Mouse (Mus musculus): ENCODE measurements around the gene Frrs1l. TPM values are rescaled to one million over a fixed set of nuclear protein-coding genes. Genes with fewer than 3 reads are reported as not detected.

Gene Frrs1l
- polyA plus RNA-seq, 1 experiment from 2014 or later: 0.91 TPM

DNA sequence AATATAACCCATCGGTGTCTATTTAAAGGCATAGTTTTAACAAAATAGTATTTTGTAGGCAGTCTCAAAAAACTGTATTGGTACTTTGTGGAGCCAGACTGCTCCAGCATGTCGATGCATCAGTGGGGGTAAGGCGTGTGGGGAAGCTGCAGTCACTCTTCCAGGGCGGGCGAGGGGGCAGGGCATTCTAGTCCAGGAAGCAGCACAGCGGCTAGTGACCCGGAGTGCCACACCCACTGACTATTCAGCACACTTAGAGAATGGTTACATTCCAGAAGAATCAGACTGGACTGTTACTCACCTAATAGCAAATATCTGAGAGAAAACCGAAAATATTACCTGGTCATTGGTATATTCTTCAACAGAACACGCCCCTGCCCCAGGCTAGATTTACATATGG, 32.7 kb downstream of the Frrs1l start:
- no peak for TF ChIP-seq CTCF (IDR thresholded peaks at IDR 0.05)
- TF ChIP-seq EP300 (IDR thresholded peaks at IDR 0.05): no peak
- DNase-seq (ENCODE audit: low spot score): peak; percentile 57

DNA sequence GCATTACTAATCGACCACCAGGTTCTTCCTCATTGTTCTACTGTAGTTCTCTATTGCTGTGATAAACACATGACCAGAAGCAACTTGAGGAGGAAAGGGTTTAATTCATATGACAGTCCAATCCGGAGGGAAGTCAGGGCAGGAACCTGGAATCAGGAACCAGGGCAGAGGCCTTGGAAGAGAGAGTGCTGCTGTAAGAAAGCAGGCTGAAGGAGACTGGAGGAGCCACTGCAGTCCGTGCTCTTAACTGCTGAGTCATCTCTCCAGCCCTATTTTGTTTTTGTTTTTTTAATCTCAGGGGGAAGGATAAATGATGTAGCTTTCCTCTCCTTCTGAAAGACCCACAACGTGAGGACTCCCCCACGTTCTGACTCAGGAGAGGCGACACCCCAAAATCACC, 37.0 kb downstream of the Frrs1l start:
- Histone ChIP-seq H3K4me3 (ENCODE audit: low read depth, low read length) (no peak overlapping the region), H3K36me3 (ENCODE audit: insufficient read depth, low read length) (no peaks in the 10 kb centered on the region), H3K4me2 (replicated peaks; ENCODE audit: low read depth, low read length) (no peak overlapping the region), H3K27me3 (replicated peaks; ENCODE audit: insufficient read depth, low read length) (no peaks in the 10 kb centered on the region), H3K27ac (ENCODE audit: low read length) (no peak overlapping the region), H3K4me1 (ENCODE audit: insufficient read depth, low read depth, low read length) (no peaks in the 10 kb centered on the region), H3K9ac (replicated peaks; ENCODE audit: low read depth) (no peak overlapping the region), H3K9me3 (ENCODE audit: low read length) (no peaks in the 10 kb centered on the region)
- no peak for TF ChIP-seq CTCF (IDR thresholded peaks at IDR 0.05)
- no peak for TF ChIP-seq EP300 (IDR thresholded peaks at IDR 0.05)
- 50% methylated on average over 6 of the region's 6 CpGs for WGBS
- no peak for ATAC-seq
- DNase-seq (ENCODE audit: low spot score): no peak

More for the DNA sequence above, 32.7 kb downstream of the Frrs1l start:
- Histone ChIP-seq H3K27me3 (replicated peaks; ENCODE audit: insufficient read depth, low read length) (no peaks in the 10 kb centered on the region), H3K36me3 (ENCODE audit: insufficient read depth, low read length) (no peaks in the 10 kb centered on the region), H3K4me1 (ENCODE audit: insufficient read depth, low read depth, low read length) (no peaks in the 10 kb centered on the region), H3K4me2 (replicated peaks; ENCODE audit: low read depth, low read length) (no peak overlapping the region), H3K4me3 (ENCODE audit: low read depth, low read length) (no peak overlapping the region), H3K9me3 (ENCODE audit: low read length) (no peaks in the 10 kb centered on the region), H3K27ac (ENCODE audit: low read length) (no peak overlapping the region), H3K9ac (replicated peaks; ENCODE audit: low read depth) (no peak overlapping the region)
- ATAC-seq: peak; percentile 57
- 35% methylated on average over 9 of the region's 9 CpGs for WGBS

DNA sequence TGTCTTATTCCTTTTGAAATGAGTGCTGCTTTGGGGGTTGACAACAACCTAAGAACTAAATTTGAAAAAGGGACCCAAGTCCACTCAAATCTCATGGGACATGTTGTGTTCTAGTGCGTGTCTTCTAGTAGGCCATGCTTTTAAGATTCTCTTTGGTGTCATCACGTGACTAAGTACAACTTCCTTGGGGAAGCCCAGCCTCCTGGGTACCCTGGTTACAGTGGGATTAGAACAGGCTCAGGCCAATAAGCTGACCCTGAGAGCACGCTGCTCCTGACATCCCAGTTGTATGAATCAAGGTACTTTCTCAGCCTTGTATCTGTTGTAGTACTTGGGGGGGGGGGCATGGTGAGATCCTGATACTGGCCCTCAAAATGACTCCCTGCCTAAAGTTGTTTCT, 38.5 kb downstream of the Frrs1l start:
- WGBS: 86% methylated on average over 3 of the region's 3 CpGs
- Histone ChIP-seq H3K27ac (ENCODE audit: low read length) (no peak overlapping the region), H3K4me3 (ENCODE audit: low read depth, low read length) (no peak overlapping the region), H3K36me3 (ENCODE audit: insufficient read depth, low read length) (no peaks in the 10 kb centered on the region), H3K27me3 (replicated peaks; ENCODE audit: insufficient read depth, low read length) (no peaks in the 10 kb centered on the region), H3K4me1 (ENCODE audit: insufficient read depth, low read depth, low read length) (no peaks in the 10 kb centered on the region), H3K9ac (replicated peaks; ENCODE audit: low read depth) (no peak overlapping the region), H3K9me3 (ENCODE audit: low read length) (no peaks in the 10 kb centered on the region), H3K4me2 (replicated peaks; ENCODE audit: low read depth, low read length) (no peak overlapping the region)
- ATAC-seq (no peak), DNase-seq (ENCODE audit: low spot score) (no peak)
- TF ChIP-seq EP300 (IDR thresholded peaks at IDR 0.05) (no peak), CTCF (IDR thresholded peaks at IDR 0.05) (no peak)

DNA sequence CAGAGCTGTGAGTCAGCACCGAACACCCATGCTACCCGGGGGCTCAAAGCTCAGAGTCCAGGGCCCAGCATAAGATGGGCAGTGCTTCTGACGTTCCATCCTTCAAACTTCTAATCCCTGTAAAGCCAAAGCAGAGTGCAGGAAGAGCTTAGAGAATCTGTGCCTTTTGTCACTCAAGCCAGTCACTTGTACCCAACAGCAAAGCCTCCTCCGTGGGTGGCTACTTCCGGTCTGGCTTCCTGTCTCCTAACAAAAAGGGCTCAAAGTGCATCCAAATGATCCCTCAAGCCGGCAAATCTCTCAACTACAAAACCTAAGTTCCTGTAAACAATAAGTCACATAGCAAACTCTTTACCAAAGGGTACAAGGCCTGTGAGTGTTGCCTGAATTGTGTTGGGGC, 40.7 kb downstream of the Frrs1l start:
- H3K36me3 ChIP-seq (ENCODE audit: insufficient read depth, low read length): no peaks in the 10 kb centered on the region
- DNase-seq (ENCODE audit: low spot score): no peak
- H3K4me3 ChIP-seq (ENCODE audit: low read depth, low read length): no peak overlapping the region
- H3K9ac ChIP-seq (replicated peaks; ENCODE audit: low read depth): no peak overlapping the region
- no peak overlapping the region for H3K27ac ChIP-seq (ENCODE audit: low read length)
- WGBS: 60% methylated on average over 6 of the region's 6 CpGs
- no peaks in the 10 kb centered on the region for H3K27me3 ChIP-seq (replicated peaks; ENCODE audit: insufficient read depth, low read length)
- H3K9me3 ChIP-seq (ENCODE audit: low read length): no peaks in the 10 kb centered on the region
- TF ChIP-seq CTCF (IDR thresholded peaks at IDR 0.05): no peak
- no peak for TF ChIP-seq EP300 (IDR thresholded peaks at IDR 0.05)
- no peak overlapping the region for H3K4me2 ChIP-seq (replicated peaks; ENCODE audit: low read depth, low read length)
- no peak for ATAC-seq
- peaks cover 8% of the 10 kb centered on the region; the same call in 1 of the 2 replicates for H3K4me1 ChIP-seq (ENCODE audit: insufficient read depth, low read depth, low read length)

DNA sequence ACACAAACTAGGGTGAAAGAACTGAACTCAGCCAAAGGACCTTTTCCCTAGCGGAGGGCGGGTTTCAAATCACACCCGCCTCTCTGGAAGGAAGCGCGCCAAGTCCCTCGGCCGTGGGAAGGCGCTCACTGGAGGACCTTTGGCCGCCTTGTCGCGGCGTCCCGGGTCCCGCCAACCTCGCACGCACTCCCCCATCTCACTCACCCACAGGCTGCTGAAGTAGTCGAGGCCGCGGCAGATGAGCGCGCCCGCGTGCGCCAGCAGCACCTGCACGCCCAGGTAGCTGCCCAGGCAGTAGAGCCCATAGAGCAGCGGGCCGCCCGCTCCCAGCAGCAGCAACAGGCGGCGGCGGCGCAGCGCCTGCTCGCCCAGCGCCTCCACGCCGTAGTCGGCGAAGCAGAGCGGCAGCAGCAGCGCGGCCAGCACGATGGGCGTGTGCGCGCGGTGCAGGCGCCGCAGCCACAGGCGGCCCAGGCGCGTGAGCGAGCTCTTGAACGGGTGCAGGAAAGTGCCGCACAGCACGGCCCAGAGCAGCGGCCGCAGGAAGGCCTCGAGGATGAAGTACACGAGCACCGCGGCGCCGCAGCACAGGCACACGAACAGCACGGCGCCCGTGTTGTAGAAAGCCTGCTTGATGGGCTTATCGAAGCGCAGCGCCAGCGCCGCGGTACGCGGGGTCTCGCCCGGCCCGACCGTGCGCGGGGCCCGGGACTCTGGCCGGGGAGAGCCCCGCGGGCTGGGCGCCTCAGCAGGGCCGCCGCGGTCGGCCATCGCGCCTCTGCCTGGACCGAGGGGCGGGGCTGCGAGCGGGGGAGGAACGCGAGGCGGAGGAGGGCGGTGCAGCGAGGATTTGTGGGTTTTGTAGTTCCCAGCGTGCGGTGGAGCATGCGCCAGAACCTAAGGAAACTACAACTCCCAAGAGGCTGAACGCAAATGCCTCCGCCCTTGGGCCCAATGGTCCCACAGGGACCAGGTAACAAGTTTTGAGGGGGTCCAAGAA, 43.2 kb downstream of the Frrs1l start, which contains the start of gene Tmem245:
Gene Tmem245, minus strand, starts transcription at position 797 of the 1,000 bp plus-strand sequence.
- DNase-seq (ENCODE audit: low spot score): peak; percentile 99
- WGBS: under 1% methylated on average over 101 of the region's 107 CpGs

DNA sequence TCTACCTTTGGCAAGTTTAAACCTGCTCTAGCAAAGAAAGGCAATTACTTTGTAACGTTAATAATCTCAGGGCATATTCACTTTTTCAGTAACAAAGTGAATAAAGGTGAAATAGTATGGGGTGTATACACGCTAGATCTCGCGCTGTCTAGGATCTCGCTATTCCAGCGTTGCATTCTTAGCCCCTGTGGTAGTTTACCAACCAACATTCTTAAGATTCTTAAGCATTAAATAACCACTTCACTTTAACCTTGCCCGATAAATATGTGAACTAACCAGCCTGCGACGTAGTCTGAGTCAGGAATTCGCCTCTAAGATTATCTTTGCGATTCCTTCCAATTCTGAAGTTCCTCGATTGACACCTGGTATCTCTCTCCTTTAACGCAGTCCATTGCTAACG, 44.0 kb downstream of the Frrs1l start:
- H3K9me3 ChIP-seq (ENCODE audit: low read length): no peaks in the 10 kb centered on the region
- H3K27ac ChIP-seq (ENCODE audit: low read length): peak overlapping the region; percentile 92
- DNase-seq (ENCODE audit: low spot score) (peak; percentile 83), ATAC-seq (peak; percentile 39)
- 2% methylated on average over 14 of the region's 14 CpGs for WGBS
- H3K4me2 ChIP-seq (replicated peaks; ENCODE audit: low read depth, low read length): peak overlapping the region; percentile 95
- H3K9ac ChIP-seq (replicated peaks; ENCODE audit: low read depth): peak overlapping the region; percentile 19; the same call in 1 of the 2 replicates
- H3K4me3 ChIP-seq (ENCODE audit: low read depth, low read length): peak overlapping the region; percentile 92
- TF ChIP-seq CTCF (IDR thresholded peaks at IDR 0.05): no peak
- TF ChIP-seq EP300 (IDR thresholded peaks at IDR 0.05): peak; percentile 92
- H3K36me3 ChIP-seq (ENCODE audit: insufficient read depth, low read length): no peaks in the 10 kb centered on the region
- H3K27me3 ChIP-seq (replicated peaks; ENCODE audit: insufficient read depth, low read length): no peaks in the 10 kb centered on the region
- H3K4me1 ChIP-seq (ENCODE audit: insufficient read depth, low read depth, low read length): peaks cover 14% of the 10 kb centered on the region; the same call in 1 of the 2 replicates

More for the DNA sequence above, 43.2 kb downstream of the Frrs1l start, which contains the start of gene Tmem245:
- Histone ChIP-seq H3K9me3 (ENCODE audit: low read length) (no peaks in the 10 kb centered on the region), H3K4me1 (ENCODE audit: insufficient read depth, low read depth, low read length) (peaks cover 14% of the 10 kb centered on the region; the same call in 1 of the 2 replicates), H3K4me2 (replicated peaks; ENCODE audit: low read depth, low read length) (peak within 1 kb of the TSS; percentile 95), H3K27me3 (replicated peaks; ENCODE audit: insufficient read depth, low read length) (no peaks in the 10 kb centered on the region), H3K27ac (ENCODE audit: low read length) (peak within 1 kb of the TSS; percentile 92), H3K36me3 (ENCODE audit: insufficient read depth, low read length) (no peaks in the 10 kb centered on the region), H3K4me3 (ENCODE audit: low read depth, low read length) (peak within 1 kb of the TSS; percentile 92), H3K9ac (replicated peaks; ENCODE audit: low read depth) (peak within 1 kb of the TSS; percentile 84)
- ATAC-seq: peak; percentile 90
- TF ChIP-seq CTCF (IDR thresholded peaks at IDR 0.05) (0 out of 2 replicates have a peak, but pooled peaks have one; percentile 7), EP300 (IDR thresholded peaks at IDR 0.05) (no peak)
